Comparison of ENCODE assay signal across 8 mouse cellular contexts in the genomic region with DNA sequence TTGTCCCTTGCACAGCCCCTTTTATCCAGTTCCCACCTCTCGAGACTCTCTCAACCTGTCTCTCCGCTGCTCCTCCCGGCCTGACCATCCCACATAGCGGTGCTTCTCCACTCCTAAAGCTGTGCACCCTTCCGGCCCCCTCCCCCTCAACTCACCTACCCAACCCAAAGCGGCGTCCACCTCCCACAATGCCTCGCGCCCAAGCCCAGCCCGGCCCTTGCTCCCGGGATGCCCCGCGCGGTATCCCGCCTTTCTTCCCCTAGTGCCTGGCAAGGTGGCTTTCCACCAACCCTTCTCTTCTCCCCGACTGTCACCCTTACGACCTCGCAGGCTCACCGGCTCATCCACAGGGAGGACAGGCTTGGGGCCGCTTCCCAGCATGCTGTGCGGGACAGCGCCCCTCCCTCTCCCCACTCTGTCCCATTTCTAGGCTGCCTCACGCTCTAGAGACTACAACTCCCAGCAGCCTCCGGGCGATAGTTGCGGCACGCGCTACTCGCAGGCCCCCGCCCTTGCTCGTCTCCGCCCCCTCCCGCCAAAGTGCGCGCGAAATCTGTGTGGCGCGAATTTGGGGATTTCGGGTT. TPM values are rescaled to one million over a fixed set of nuclear protein-coding genes. Genes with fewer than 3 reads are reported as not detected.
DNase-seq lines count a peak whose midpoint lies in the region; ATAC-seq and TF ChIP-seq lines count a peak whose summit lies in the region.

A gene (minus strand): TSS at position 414 of the 584 bp plus-strand sequence.

- DNase-seq in ZHBTc4 (ENCODE audit: low read depth, low spot score), result peak; percentile 97
- peak; percentile 94 for DNase-seq in gastrocnemius, adult 2 months
- peak; percentile 97 for DNase-seq in hindbrain, postnatal 0 days (ENCODE audit: low spot score)
- peak; percentile 91 to 92 for DNase-seq in left cerebral cortex, adult 2 months (ENCODE audit: extremely low spot score in 1 of 2, low spot score in 2 of 2)
- DNase-seq in right cerebral cortex, adult 2 months (ENCODE audit: low spot score in 2 of 2), result peak; percentile 93 to 95
- DNase-seq in urinary bladder, postnatal 14 days (ENCODE audit: low spot score), result peak; percentile 93

- H3K4me3 ChIP-seq in gastrocnemius, adult 2 months, result peak within 1 kb of the TSS; percentile 75
- peak within 1 kb of the TSS; percentile 43 for H3K4me3 ChIP-seq in hindbrain, postnatal 0 days (ENCODE audit: low read length)
- peak within 1 kb of the TSS; percentile 78 for H3K4me3 ChIP-seq in left cerebral cortex, adult 2 months

- 0 out of 2 replicates have a peak, but pooled peaks have one; percentile 5 for TF ChIP-seq CTCF in gastrocnemius, adult 2 months (IDR thresholded peaks at IDR 0.05)
- TF ChIP-seq CTCF in hindbrain, postnatal 0 days (IDR thresholded peaks at IDR 0.05; ENCODE audit: low read depth), result no peak
- no peak; the same call in 1 of the 2 replicates for TF ChIP-seq CTCF in left cerebral cortex, adult 2 months (IDR thresholded peaks at IDR 0.05)

- no peaks in the 10 kb centered on the region; the same call in none of the 2 replicates for H3K36me3 ChIP-seq in hindbrain, postnatal 0 days (ENCODE audit: insufficient read depth, low read length)

- no peaks in the 10 kb centered on the region for H3K27me3 ChIP-seq in hindbrain, postnatal 0 days (ENCODE audit: insufficient read depth, low read length)

- peak; percentile 96 for ATAC-seq in common myeloid progenitor, adult 5-6 weeks (replicated peaks; ENCODE audit: low read depth, poor library complexity, severe bottlenecking)
- ATAC-seq in hindbrain, postnatal 0 days, result peak; percentile 99
- peak; percentile 98 for ATAC-seq in megakaryocyte, adult 5-6 weeks (ENCODE audit: poor library complexity, severe bottlenecking)

- peak within 1 kb of the TSS; percentile 80 for H3K4me2 ChIP-seq in hindbrain, postnatal 0 days (ENCODE audit: low read depth, low read length)

- peak within 1 kb of the TSS; percentile 70 for H3K9ac ChIP-seq in hindbrain, postnatal 0 days (replicated peaks; ENCODE audit: low read length)

- peak within 1 kb of the TSS; percentile 98 for H3K27ac ChIP-seq in gastrocnemius, adult 2 months
- H3K27ac ChIP-seq in hindbrain, postnatal 0 days, result peak within 1 kb of the TSS; percentile 72
- peak within 1 kb of the TSS; percentile 93 for H3K27ac ChIP-seq in left cerebral cortex, adult 2 months

- H3K4me1 ChIP-seq in hindbrain, postnatal 0 days (ENCODE audit: insufficient read depth, low read length), result no peaks in the 10 kb centered on the region

- no peaks in the 10 kb centered on the region for H3K9me3 ChIP-seq in hindbrain, postnatal 0 days (ENCODE audit: low read length)

- intact Hi-C loops in gastrocnemius, adult 2 months (cut with DNase I), result loop anchor here (5.0 to 10.0 kb wide), 2 partner anchors 226 to 374 kb away; a partner anchor contains a TSS
- intact Hi-C loops in left cerebral cortex, adult 2 months (cut with DNase I), result loop anchor here (5.0 to 10.0 kb wide), 3 partner anchors 221 to 796 kb away; a partner anchor contains a TSS

- under 1% methylated on average over 39 of the region's 39 CpGs for WGBS in hindbrain, postnatal 0 days

RNA-seq across cellular contexts. Expression of the gene that starts here (rescaled TPM):
- 4.8 and 6.9 TPM in 2 replicates for total RNA-seq in common myeloid progenitor, adult 5-6 weeks (2017)
- total RNA-seq in gastrocnemius, adult 2 months (2021), result 10 to 100 TPM; 12.6 to 14.5 TPM
- 7.2 and 7.9 TPM in 2 replicates for total RNA-seq in hindbrain, postnatal 0 days (2014; rRNA removed)
- polyA plus RNA-seq in hindbrain, postnatal 0 days (2015; fragmentation: Nextera tagmentation; extraction: Ambion mirVana), result 7.3 and 8.6 TPM in 2 replicates
- 10 to 100 TPM; 15.7 to 16.5 TPM for total RNA-seq in left cerebral cortex, adult 2 months (2021)
- total RNA-seq in megakaryocyte, adult 5-6 weeks (2015), result 2.1 and 7.9 TPM in 2 replicates
- 2.2 and 3.7 TPM in 2 replicates for total RNA-seq in megakaryocyte, adult 5-6 weeks (2017)

Comparison
In these comparisons a context has a peak if more than half of its experiments do, and no peak if none do; other contexts are left out.
1. Peak in every context shown above with its lines: DNase-seq, ATAC-seq, H3K4me3 ChIP-seq and H3K27ac ChIP-seq.